Mouse (Mus musculus): Measurements from ENCODE around the gene Erbb2. TPM values are rescaled to one million over a fixed set of nuclear protein-coding genes. Genes with fewer than 3 reads are reported as not detected.

Erbb2 gene
- polyA plus RNA-seq, 1 experiment, result 1.6 TPM

GRCm38 (mm10) chr11:98413731-98414130 lies 1.5 kb downstream of the Erbb2 start:
- whole genome bisulfite sequencing, result 20% methylated on average over 7 of the region's 7 CpGs
- H3K27me3 ChIP-seq (ENCODE audit: control insufficient read depth, insufficient read depth, low read length), result peaks cover 6% of the 10 kb centered on the region; the same call in 1 of the 2 replicates
- H3K4me3 ChIP-seq (replicated peaks; ENCODE audit: insufficient read depth, low read depth, low read length), result no peak overlapping the region
- TF ChIP-seq CTCF (IDR thresholded peaks at IDR 0.05; ENCODE audit: borderline replicate concordance, insufficient read depth, low read depth, low read length) (no peak), POLR2A (IDR thresholded peaks at IDR 0.05; ENCODE audit: borderline replicate concordance, insufficient read depth, low read length) (no peak)
- H3K4me1 ChIP-seq (ENCODE audit: control insufficient read depth, insufficient read depth, low read length), result no peaks in the 10 kb centered on the region; the same call in 1 of the 2 replicates
- DNase-seq, result no peak
- no peak overlapping the region for H3K27ac ChIP-seq (ENCODE audit: insufficient read depth, low read length)

DNA sequence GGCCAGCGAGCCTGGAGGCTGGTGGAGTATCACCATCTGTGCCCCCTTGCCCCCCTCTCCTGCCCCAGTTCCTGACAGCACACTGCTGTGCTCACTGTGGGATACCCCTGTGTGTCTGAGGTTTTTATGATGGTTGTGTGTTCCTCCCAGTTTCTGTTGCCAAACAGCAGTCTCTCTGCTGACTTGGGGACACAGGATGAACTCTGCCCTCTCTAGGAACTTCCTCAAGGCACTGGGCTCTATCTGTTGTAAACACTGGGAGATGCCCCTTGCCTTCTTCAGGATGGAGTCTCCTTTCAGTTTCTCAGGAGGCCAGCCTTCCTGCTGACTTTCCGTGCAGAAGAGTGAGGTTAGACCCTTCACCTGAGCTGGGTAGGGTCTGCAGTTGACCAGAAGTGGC lies 1.9 kb downstream of the Erbb2 start:
- no peak for DNase-seq
- no peaks in the 10 kb centered on the region; the same call in 1 of the 2 replicates for H3K4me1 ChIP-seq (ENCODE audit: control insufficient read depth, insufficient read depth, low read length)
- H3K27ac ChIP-seq (ENCODE audit: insufficient read depth, low read length), result no peak overlapping the region
- TF ChIP-seq POLR2A (IDR thresholded peaks at IDR 0.05; ENCODE audit: borderline replicate concordance, insufficient read depth, low read length) (no peak), CTCF (IDR thresholded peaks at IDR 0.05; ENCODE audit: borderline replicate concordance, insufficient read depth, low read depth, low read length) (no peak)
- H3K4me3 ChIP-seq (replicated peaks; ENCODE audit: insufficient read depth, low read depth, low read length), result no peak overlapping the region
- H3K27me3 ChIP-seq (ENCODE audit: control insufficient read depth, insufficient read depth, low read length), result peaks cover 6% of the 10 kb centered on the region; the same call in 1 of the 2 replicates
- 24% methylated on average over 2 of the region's 2 CpGs for WGBS

DNA sequence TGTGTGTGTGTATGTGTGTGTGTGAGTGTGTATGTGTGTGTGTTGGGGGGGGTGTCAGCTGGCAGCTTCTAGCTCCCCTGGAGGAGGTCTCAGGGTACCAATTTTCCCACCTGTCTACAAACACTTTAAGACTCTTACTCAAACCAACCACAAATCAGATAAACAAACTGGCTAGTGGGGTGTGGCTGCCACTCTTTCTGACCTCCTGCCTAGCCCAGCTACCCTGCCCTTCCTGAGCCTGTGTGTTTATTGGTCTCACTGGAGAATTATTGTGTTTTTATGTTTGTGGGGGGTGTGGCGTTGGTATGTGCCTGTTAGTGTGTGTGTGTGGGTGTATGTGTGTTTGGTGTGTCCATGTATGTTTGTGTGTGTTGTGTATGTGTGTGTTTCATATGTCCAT lies 4.8 kb downstream of the Erbb2 start:
- no peak for DNase-seq
- 88% methylated on average over 1 of the region's 1 CpGs for WGBS
- Histone ChIP-seq H3K27ac (ENCODE audit: insufficient read depth, low read length) (no peak overlapping the region), H3K4me3 (replicated peaks; ENCODE audit: insufficient read depth, low read depth, low read length) (no peak overlapping the region), H3K27me3 (ENCODE audit: control insufficient read depth, insufficient read depth, low read length) (peaks cover 6% of the 10 kb centered on the region; the same call in 1 of the 2 replicates), H3K4me1 (ENCODE audit: control insufficient read depth, insufficient read depth, low read length) (no peaks in the 10 kb centered on the region; the same call in 1 of the 2 replicates)
- TF ChIP-seq CTCF (IDR thresholded peaks at IDR 0.05; ENCODE audit: borderline replicate concordance, insufficient read depth, low read depth, low read length) (no peak), POLR2A (IDR thresholded peaks at IDR 0.05; ENCODE audit: borderline replicate concordance, insufficient read depth, low read length) (no peak)

DNA sequence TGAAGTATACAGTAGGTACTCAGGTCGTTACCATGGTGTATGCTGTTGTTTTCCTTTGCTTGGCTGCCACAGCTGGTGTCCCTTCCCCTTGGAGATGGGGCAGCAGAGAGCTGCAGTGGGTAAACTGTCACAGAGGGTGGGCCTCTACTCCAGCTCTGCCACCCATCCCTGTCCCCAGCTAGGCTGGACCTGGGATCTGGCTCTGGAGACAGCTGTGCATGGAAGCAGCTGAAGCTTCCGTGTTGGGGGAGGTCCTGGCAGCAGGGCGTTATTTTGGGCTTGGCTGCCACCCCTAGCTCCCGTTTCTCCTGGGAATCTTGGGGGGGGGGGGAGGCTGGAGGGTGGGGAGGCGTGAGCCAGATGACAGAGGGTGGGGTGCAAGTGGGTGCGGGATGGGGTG lies 6.0 kb downstream of the Erbb2 start:
- DNase-seq, result no peak
- no peak for TF ChIP-seq POLR2A (IDR thresholded peaks at IDR 0.05; ENCODE audit: borderline replicate concordance, insufficient read depth, low read length)
- no peak for TF ChIP-seq CTCF (IDR thresholded peaks at IDR 0.05; ENCODE audit: borderline replicate concordance, insufficient read depth, low read depth, low read length)
- Histone ChIP-seq H3K27me3 (ENCODE audit: control insufficient read depth, insufficient read depth, low read length) (no peaks in the 10 kb centered on the region; the same call in 1 of the 2 replicates), H3K27ac (ENCODE audit: insufficient read depth, low read length) (no peak overlapping the region), H3K4me1 (ENCODE audit: control insufficient read depth, insufficient read depth, low read length) (no peaks in the 10 kb centered on the region), H3K4me3 (replicated peaks; ENCODE audit: insufficient read depth, low read depth, low read length) (no peak overlapping the region)
- WGBS, result 28% methylated on average over 5 of the region's 6 CpGs

DNA sequence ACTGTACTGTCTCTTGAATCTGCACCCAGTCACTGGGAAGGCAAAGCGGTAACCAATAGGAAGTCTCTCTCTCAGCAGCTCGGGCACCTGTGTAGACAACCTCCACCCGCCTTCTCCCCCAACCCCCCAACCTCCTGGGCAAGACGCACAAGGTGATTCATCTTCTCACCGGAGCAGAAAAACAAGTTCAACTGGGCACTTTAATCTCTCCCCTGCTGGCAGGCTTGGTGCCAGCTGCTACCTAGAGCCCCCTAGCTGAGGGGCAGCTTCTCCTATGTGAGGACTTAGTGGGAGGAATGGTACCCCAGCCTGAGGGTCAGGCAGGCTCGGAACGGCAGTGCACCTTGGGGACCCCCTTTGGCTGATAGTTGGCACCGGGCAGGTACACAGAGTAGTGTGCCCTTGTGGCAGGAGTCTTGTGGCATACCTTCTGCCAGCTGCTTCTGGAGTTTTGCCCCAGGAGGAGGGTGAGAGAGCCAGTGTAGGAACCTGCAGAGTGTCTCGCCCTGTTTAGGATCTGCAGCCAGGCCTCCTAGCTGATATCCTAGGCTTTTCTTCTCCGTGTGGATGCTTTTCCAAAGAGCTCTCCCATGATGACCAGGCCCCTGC lies 6.8 kb downstream of the Erbb2 start:
- TF ChIP-seq CTCF (IDR thresholded peaks at IDR 0.05; ENCODE audit: borderline replicate concordance, insufficient read depth, low read depth, low read length) (no peak), POLR2A (IDR thresholded peaks at IDR 0.05; ENCODE audit: borderline replicate concordance, insufficient read depth, low read length) (no peak)
- H3K4me3 ChIP-seq (replicated peaks; ENCODE audit: insufficient read depth, low read depth, low read length), result no peak overlapping the region
- no peak overlapping the region for H3K27ac ChIP-seq (ENCODE audit: insufficient read depth, low read length)
- WGBS, result 69% methylated on average over 10 of the region's 10 CpGs
- DNase-seq, result no peak
- no peaks in the 10 kb centered on the region for H3K27me3 ChIP-seq (ENCODE audit: control insufficient read depth, insufficient read depth, low read length)
- H3K4me1 ChIP-seq (ENCODE audit: control insufficient read depth, insufficient read depth, low read length), result no peaks in the 10 kb centered on the region

DNA sequence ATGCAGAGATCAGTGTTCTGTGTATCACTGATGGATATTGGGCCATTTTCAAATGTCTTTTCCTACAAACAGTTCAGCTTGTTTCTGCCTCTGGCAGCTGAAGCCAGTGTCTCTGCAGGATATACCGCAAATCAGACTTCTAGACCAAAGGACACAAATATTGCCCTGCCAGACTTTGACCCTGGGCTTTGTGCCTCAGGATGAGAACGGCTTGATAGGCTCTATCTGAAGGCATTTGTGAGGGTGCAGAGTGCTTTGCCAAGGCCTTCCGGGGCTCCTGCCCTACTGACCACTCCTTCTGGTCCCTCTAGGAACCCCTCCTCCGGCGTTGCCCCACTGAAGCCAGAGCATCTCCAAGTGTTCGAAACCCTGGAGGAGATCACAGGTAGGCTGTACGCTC lies 14.3 kb downstream of the Erbb2 start:
- TF ChIP-seq POLR2A (IDR thresholded peaks at IDR 0.05; ENCODE audit: borderline replicate concordance, insufficient read depth, low read length) (no peak), CTCF (IDR thresholded peaks at IDR 0.05; ENCODE audit: borderline replicate concordance, insufficient read depth, low read depth, low read length) (no peak)
- 90% methylated on average over 7 of the region's 7 CpGs for WGBS
- no peak overlapping the region for H3K4me3 ChIP-seq (replicated peaks; ENCODE audit: insufficient read depth, low read depth, low read length)
- H3K27me3 ChIP-seq (ENCODE audit: control insufficient read depth, insufficient read depth, low read length), result no peaks in the 10 kb centered on the region
- DNase-seq, result no peak
- no peak overlapping the region for H3K27ac ChIP-seq (ENCODE audit: insufficient read depth, low read length)
- H3K4me1 ChIP-seq (ENCODE audit: control insufficient read depth, insufficient read depth, low read length), result no peaks in the 10 kb centered on the region

DNA sequence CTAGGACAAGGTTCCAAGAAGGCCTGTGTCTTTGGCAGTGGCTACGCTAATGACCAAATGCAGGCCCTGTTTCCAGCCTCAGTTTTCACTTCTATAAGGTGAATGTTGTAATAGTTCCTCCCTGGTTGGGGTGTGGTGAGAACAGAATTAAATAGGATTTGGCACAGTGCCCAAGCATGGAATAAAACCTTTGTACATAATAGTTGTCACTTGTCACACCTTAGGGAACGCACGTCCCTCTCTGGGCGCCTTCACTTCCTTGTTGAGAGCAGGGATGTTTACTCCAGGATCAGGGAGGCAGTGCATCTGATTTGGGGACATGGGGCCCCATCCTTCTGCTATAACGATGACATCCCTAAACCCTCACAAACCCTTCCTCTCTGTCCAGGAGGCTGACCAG lies 16.2 kb downstream of the Erbb2 start:
- H3K27me3 ChIP-seq (ENCODE audit: control insufficient read depth, insufficient read depth, low read length), result no peaks in the 10 kb centered on the region
- WGBS, result 83% methylated on average over 5 of the region's 5 CpGs
- no peaks in the 10 kb centered on the region for H3K4me1 ChIP-seq (ENCODE audit: control insufficient read depth, insufficient read depth, low read length)
- no peak for DNase-seq
- no peak overlapping the region for H3K4me3 ChIP-seq (replicated peaks; ENCODE audit: insufficient read depth, low read depth, low read length)
- H3K27ac ChIP-seq (ENCODE audit: insufficient read depth, low read length), result no peak overlapping the region
- TF ChIP-seq POLR2A (IDR thresholded peaks at IDR 0.05; ENCODE audit: borderline replicate concordance, insufficient read depth, low read length), result no peak
- TF ChIP-seq CTCF (IDR thresholded peaks at IDR 0.05; ENCODE audit: borderline replicate concordance, insufficient read depth, low read depth, low read length), result no peak

DNA sequence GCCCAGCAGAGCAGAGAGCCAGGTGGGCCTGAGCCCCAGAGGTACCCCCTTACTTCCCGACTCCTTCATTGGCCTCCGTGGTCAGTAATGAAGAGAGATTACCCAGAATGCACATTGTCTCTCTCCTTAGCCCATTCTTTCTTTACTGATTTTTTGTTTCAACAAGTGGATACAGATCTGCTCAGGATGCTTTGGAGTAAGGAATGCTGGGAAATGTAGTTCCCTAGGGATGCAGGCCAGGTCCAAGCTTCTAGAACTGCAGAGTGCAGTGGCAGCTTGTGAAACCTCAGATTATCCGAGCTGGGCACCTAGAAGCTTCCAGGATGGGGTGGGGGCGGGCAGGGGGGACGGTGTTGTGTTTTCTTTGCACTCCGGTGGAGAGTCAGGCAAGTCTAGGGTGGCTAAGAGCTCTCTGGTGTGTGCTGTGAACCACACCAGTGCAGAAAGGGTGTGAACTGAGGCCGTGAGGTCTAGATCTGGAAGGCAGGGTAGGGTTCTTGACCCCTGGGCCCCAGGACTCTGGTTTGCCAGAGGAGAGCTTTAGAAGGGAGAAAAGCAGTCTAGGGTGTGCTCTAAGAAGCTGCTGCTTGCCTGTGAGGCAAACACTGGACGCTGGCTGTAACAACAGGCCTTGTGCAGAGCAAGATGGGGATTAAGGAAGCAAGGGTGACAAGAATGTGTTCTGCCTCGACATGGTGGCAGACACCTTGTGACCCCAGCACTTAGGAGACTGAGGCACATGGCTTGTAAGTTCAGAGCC lies 19.7 kb downstream of the Erbb2 start:
- WGBS, result 77% methylated on average over 9 of the region's 9 CpGs
- H3K27me3 ChIP-seq (ENCODE audit: control insufficient read depth, insufficient read depth, low read length), result no peaks in the 10 kb centered on the region
- TF ChIP-seq POLR2A (IDR thresholded peaks at IDR 0.05; ENCODE audit: borderline replicate concordance, insufficient read depth, low read length) (no peak), CTCF (IDR thresholded peaks at IDR 0.05; ENCODE audit: borderline replicate concordance, insufficient read depth, low read depth, low read length) (no peak)
- H3K4me3 ChIP-seq (replicated peaks; ENCODE audit: insufficient read depth, low read depth, low read length), result no peak overlapping the region
- no peak for DNase-seq
- no peaks in the 10 kb centered on the region for H3K4me1 ChIP-seq (ENCODE audit: control insufficient read depth, insufficient read depth, low read length)
- H3K27ac ChIP-seq (ENCODE audit: insufficient read depth, low read length), result no peak overlapping the region

Data from cerebellum, adult 2 months (tissue).